Mouse (Mus musculus) thymus, postnatal 36 days (tissue): ENCODE measurements around the gene Ptgds.

ENCODE experiments used
- DNase-seq, 2 experiments: peaks; one replicate each; pipeline ENCODE4 v3.0.0; 2022; ENCODE audit warnings: mixed read lengths in 2 of 2

Gene Ptgds

GRCm38 (mm10) chr2:25469969-25470368, at the start of gene Ptgds:
Ptgds (minus strand) TSS chr2:25470046.
- no peak for DNase-seq

GRCm38 (mm10) chr2:25509912-25510311, 40.1 kb upstream of the Ptgds start:
- no peak for DNase-seq

- DNase-seq = peak; percentile 44 to 67
These were observed 37.1 kb upstream of the Ptgds start for GRCm38 (mm10) chr2:25506964-25507363.

GRCm38 (mm10) chr2:25505860-25506259, 36.0 kb upstream of the Ptgds start:
- no peak for DNase-seq

- no peak for DNase-seq
These were observed 35.2 kb upstream of the Ptgds start for GRCm38 (mm10) chr2:25505000-25505399.

GRCm38 (mm10) chr2:25504538-25504937, 34.7 kb upstream of the Ptgds start:
- no peak for DNase-seq

- DNase-seq = no peak
These were observed 32.9 kb upstream of the Ptgds start for GRCm38 (mm10) chr2:25502726-25503125.

GRCm38 (mm10) chr2:25501593-25502486, 32.0 kb upstream of the Ptgds start, which contains the start of gene C8g:
C8g (minus strand) TSS chr2:25501719.
- DNase-seq = no peak

- DNase-seq = peak; percentile 80 to 87
These were observed 30.9 kb upstream of the Ptgds start, which contains the start of gene Fbxw5 for GRCm38 (mm10) chr2:25500576-25501405. Fbxw5 (plus strand) TSS chr2:25500750.

- DNase-seq = no peak
These were observed 30.3 kb upstream of the Ptgds start for GRCm38 (mm10) chr2:25500071-25500575.

- no peak for DNase-seq
These were observed 29.0 kb upstream of the Ptgds start for GRCm38 (mm10) chr2:25498622-25499478.

GRCm38 (mm10) chr2:25497846-25498575, 28.2 kb upstream of the Ptgds start:
- DNase-seq = no peak

GRCm38 (mm10) chr2:25496462-25496861, 26.6 kb upstream of the Ptgds start:
- DNase-seq = no peak

- DNase-seq = no peak
These were observed 23.7 kb upstream of the Ptgds start, which contains the start of gene Lcn12 for GRCm38 (mm10) chr2:25493476-25493961. Lcn12 (minus strand) TSS chr2:25493911.

- DNase-seq = no peak
These were observed 23.1 kb upstream of the Ptgds start for GRCm38 (mm10) chr2:25492988-25493387.

GRCm38 (mm10) chr2:25488671-25489068, 18.8 kb upstream of the Ptgds start:
- no peak for DNase-seq

- DNase-seq = no peak
These were observed 18.3 kb upstream of the Ptgds start for GRCm38 (mm10) chr2:25487965-25488670.

GRCm38 (mm10) chr2:25484901-25485647, 15.2 kb upstream of the Ptgds start:
- DNase-seq = peak; percentile 31 to 61

GRCm38 (mm10) chr2:25482969-25483368, 13.1 kb upstream of the Ptgds start:
- DNase-seq = peak; percentile 66 to 71

GRCm38 (mm10) chr2:25480541-25480940, 10.7 kb upstream of the Ptgds start:
- DNase-seq = no peak
